Mouse (Mus musculus) layer of hippocampus, postnatal 14 days (tissue): ENCODE data around the gene Cass4. TPM values are rescaled to one million over a fixed set of nuclear protein-coding genes. Genes with fewer than 3 reads are reported as not detected.
A peak's percentile ranks its signal among the peaks of the same experiment; 100 is the strongest.

ENCODE experiments used
- DNase-seq, 2 experiments: peaks; one replicate each; pipeline ENCODE4 v3.0.0; 2021 to 2022; ENCODE audit warnings: low spot score in 2 of 2, mixed read lengths in 1 of 2
- long read RNA-seq, 2 experiments: library from polyadenylated mRNA; stranded (forward); transcript quantifications; one replicate each; pipeline ENCODE4 v2.0.0; 2021
- total RNA-seq, 2 experiments: library from RNA; stranded (reverse); gene quantifications; 2 replicates each; pipeline ENCODE4 v1.2.3; 2021

Cass4 gene
- total RNA-seq = under 1 TPM; 0.51 to 0.64 TPM
- long read RNA-seq, experiment 1 = 0 reads
- long read RNA-seq, experiment 2, partial matches to known transcripts = 0 of 1 reads
- long read RNA-seq, experiment 2, other reads (novel, unspliced or antisense) = 1 of 1 reads

DNA sequence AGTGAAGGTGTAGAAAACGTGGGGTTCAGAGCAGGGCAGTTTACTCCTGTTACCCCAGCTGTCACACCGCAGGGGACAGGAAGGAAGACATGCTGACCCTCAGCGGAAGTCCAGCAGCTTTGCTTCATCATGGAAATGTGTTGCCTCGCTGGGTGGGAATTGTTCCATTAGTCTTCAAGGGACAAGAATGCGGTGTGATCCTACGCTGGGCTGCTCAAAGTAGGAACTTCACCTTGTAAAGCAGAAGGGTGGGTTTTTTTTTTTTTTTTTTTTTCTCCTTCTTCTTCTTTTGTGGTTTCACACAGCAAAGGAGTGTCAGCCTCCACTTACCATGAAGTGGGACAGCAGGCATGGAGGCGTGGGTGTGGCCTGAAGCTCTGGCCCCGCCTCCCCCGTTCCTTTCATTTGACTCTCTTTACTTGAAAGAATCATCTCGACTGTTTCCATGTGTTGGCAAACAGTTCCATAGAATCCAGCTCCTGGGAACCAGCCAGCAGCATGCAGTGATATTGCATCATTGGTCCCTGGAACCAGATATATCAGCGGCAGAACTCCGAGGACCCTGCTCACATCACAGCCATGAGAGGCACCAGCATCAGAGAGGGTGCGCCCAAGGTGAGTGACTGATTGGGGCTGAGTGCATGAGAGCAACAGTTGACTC is at the start of gene Cass4:
Gene Cass4 (plus strand): TSS at position 404 of the 661 bp plus-strand sequence.
- no peak for DNase-seq

GRCm38 (mm10) chr2:172344669-172345068 is 48.9 kb upstream of the Cass4 start:
- no peak for DNase-seq

GRCm38 (mm10) chr2:172345258-172345738 is 48.3 kb upstream of the Cass4 start, which contains the start of gene Fam210b:
TSS of gene Fam210b (plus strand) at chr2:172345565.
- peak; percentile 89 to 96 for DNase-seq

DNA sequence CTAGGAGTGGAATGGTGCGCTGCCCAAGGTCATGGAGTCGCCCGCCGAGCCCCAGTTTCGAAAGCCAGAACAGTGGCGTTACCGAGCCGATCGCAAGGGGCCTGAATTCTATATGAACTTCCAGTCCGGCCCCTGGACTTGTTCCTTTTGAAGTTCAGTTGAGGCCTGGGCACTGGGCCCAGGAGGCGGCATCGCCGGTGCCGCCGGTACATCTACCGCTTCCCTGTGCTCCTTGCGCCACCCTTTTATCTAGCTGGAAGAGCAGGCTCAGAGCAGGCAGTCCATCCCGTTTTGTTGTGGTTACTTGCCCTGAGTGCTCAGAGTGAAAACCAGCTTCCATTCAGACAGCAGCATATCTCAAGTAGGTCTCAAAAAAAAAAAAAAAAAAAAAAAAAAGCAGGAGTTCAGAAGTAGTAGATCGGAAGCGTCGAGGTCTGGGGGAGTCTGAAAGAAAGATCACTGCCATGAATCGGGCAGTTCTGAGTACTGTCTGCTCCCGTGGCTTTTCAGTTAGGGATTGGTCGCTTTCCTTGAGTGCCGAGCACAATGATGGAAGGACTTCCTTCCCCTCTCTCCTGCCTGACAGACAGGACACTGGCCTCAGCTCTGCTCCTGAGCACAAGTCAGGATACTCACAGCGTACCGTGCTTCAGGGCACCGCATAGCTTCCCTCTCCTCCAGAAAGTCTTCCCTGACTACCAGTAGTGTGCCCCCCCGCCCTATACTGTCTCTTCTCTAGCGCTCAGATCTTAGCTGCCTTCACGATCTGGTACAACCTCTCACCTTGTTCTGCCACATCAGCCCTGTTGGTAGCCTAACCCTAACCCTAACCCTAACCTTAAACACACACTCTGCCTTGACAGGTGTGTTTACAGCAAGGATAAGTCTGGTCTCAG is 47.3 kb upstream of the Cass4 start:
- no peak for DNase-seq

DNA sequence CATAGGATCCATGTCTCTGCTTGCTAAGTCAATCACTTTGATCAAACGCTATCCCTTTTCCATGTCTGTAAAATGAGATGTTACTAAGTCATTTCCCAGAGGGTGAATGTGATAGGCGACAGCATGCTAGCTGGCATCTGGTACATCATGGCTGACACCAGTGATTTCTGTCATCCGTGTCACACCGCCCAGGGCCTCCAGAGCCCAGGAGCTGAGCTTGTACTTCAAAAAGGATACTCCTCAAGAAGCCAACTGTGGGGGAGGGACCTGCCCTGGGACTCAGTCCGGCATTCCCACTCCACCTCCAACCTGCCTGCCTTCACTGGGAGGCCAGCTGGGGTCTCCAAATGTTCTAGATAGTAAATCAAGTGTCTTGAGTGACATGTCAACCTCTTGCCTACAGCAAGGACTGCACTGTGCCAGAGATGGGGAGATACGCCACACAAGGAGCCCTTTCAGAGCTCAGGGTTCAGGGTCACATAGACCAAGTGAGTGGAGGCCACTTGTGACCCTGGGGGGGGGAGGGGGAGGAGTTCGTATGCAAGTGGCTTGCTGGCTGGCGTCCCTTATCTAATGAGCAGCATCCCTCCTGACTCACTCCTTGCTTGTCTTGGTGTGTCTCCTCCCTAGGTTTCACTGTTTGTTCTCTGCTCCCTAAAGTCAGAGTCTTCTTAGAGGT is 46.5 kb upstream of the Cass4 start:
- no peak for DNase-seq

DNA sequence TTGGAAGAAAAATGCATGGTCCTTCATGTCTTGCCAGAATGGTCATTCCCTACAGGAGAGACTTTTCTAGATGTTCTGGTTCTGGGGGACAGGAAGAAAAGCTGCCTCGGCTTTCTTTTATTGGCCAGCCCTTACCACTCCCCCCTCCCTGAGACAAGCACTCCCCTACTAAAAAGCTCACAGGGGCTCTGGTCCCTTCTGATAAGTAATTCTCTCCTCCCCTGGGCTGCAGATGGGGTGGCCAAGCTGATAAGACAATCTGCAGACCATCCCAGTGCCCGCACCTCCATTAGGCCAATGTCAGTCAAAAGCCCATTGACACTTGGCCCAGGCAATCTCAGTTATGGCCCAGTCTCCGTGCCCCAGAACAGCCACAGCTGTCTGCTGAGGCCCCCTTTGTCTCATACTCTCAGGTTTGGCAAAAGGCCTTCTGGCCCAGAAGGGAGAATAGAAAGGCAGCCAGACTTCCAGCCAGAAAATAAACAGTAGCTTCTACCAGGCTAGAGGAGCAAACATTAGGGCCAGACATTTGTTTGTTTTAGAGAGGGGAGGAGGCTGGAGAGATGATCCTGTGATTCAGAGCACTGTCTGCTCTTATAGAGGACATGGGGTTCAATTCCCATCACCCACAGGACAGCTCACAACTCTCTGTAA is 45.2 kb upstream of the Cass4 start:
- peak in 1 of 2 experiments; percentile 61 for DNase-seq

GRCm38 (mm10) chr2:172349776-172350175 is 43.8 kb upstream of the Cass4 start:
- DNase-seq = no peak

DNA sequence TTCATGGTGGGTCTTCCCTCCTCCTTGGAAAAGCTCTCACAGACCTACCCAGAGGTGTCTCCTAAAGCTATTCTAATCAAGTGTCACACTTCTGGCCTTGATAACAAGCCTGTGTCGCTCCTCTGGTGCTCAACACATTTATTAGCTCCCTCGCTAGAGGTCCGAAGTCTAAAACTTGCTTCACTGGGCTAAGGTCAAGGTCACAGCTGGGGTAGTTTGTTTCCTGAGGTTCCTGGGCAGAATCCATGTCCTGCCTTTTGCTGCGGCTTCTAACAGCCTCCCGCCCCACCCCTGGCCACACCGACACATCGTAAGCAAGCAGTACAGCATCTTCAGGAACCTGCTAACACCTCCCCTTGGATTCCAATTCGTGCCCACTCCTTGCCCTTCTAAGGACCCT is 42.8 kb upstream of the Cass4 start:
- no peak for DNase-seq

DNA sequence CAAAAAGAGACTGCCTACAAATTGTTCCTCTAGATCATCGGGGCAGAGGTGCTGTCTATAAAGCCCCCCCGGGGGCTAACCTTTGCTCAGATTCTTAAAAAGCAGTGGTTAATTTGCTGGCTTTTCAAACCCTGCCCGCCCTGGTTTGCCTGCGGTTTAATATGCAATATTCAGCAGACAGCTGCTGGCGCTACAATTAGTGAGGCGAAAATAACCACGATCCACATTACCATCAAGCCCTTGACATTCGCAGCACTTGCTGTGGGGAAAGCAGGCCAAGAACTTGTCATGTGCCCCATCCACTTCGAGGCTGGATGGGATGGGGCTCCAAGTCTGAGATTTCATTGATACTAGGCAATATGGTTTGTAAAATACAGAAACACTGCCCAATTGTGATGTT is 40.4 kb upstream of the Cass4 start:
- DNase-seq = no peak

DNA sequence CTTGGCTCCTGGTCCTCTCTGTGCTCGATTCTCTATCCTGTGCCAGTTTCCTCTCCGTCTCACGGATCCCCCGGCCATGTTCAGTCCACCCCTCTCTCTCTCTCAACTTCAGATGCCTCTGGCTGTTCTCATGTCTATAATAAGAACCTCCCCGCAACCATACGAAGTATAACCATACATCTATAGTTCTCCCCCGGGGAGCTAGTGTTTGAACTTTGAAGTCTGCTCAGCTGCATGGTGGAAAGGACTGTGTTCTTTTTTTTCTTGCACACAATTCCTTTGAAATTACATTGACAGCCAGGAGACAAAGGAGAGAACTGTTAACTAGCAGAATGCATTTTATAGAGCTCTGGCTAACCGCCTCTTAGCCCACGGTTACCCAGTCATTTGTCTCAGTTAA is 38.8 kb upstream of the Cass4 start:
- DNase-seq = no peak

DNA sequence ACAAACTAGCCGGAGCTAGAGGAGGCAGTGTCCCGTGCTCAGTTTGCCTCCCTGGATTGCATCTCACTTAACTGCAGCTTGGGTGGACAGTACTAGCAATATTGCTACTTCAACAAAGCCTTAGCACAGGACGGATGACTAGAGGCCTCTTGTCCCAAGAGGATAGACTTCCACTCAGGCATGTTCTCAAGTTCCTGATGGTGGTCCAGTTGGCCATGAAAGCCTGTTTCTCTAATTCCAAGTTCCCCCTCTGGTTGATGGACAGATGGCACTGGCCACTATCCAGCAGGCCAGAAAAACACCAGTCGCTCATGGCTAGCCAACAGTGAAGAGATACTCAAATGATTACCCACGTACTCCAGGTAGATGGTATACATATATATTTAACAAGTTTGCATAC is 37.8 kb upstream of the Cass4 start:
- no peak for DNase-seq

DNA sequence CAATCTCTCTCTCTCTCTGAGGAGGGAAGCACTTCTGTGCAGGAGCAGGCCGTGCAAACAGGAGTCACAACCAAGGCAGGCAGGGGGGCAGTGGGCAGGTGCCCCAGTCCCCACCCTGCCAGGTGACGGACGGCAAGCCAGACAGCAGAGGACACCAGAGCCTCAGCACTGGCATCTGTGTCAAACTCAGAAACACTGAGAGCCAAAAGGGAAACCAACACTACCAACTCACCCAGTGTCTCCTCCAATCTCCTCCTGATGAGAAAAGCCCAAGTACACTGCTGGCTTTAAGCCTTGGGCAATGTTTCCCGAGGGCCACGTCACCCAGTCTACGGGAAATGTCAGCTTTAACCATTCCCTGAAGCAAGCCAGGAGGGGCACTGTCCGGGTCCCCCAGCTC is 30.4 kb upstream of the Cass4 start:
- DNase-seq = no peak

GRCm38 (mm10) chr2:172370411-172371223 is 23.0 kb upstream of the Cass4 start, which contains the start of the genes Aurka and Cstf1:
TSS of gene Aurka (minus strand) at chr2:172370535.
TSS of gene Cstf1 (plus strand) at chr2:172370681.
- peak; percentile 97 to 98 for DNase-seq

GRCm38 (mm10) chr2:172371258-172371657 is 22.3 kb upstream of the Cass4 start:
- DNase-seq = no peak

DNA sequence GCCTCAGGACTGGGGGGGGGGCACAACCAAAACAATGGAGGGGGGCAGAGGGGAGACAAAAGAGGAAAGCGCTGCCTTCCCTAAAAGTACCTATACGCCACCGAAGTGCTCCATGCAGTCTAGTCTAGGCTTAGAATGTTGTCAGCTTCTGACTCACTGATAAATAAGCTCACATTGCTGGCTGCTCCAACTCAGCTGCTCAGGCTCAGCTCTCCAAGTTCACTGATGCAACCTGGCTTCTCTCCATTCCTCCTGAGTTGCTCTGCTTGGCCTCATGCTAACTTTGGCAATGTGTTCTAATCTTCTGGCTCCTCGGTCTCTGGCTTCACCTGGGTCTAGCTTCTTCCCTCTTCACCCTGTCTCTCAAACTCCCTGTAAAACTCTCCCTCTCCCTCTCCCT is 17.0 kb upstream of the Cass4 start:
- DNase-seq = no peak

DNA sequence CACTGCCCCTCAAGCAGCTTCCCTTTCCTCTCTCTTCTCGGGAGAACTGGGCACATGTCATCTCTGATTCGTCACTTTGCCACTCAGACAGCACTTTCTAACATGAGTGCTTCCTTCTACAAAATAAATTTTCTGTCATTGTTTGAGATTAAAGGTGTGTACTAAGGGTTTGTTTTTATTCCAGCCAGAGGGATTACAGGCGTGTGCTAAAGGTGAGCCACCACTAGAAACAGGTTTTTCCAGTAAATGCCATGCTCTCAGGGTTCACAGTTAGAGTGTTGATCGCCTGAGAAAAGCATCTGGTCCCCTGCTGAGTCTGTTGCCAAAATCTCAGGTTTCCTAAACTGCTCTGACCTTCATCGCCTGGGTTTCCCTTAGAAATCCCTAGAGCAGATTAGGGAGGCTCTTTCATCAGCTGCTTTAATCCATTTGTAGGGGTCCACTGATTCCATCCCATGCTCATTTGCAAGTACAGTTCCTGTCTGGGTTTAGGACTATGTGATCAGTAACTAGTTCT is 16.5 kb upstream of the Cass4 start:
- no peak for DNase-seq

DNA sequence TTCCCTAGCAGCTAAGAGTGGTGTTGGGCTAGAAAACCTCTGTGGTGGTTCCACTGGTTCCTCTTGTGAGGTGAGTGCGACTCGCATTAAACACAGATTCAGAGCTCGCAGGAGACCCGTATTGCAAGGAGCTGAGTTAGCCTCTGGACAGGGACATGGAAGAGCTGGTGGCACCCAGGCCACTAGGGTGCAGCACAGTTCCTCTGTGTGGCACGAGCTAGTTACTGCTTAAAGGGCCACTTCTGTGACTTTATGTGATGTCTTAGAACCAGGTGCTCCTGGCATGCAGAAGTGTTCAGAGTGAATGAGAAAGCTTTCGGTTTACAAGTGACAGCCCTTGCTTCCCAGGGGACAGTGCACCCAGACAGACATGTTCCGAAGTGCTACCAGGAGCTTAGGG is 15.3 kb upstream of the Cass4 start:
- DNase-seq = peak in 1 of 2 experiments; percentile 33

DNA sequence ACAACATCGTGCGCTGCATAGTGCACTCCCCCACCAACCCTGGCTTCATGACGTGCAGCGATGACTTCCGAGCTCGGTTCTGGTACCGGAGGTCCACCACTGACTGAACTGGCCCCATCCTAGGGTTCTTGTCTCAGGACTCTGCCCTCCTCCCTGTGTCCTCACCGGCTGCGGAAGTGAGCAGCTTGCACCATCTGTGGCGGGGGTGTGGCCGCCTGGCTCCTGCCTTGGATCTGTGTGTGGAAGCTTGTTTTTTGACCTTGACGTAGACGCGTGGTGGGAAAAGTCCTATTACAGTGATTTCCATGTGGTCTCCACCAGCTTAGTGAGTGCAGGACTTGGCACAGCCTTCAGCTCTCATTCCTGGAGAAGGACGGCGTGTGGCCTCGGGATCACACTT is 13.1 kb upstream of the Cass4 start:
- no peak for DNase-seq

DNA sequence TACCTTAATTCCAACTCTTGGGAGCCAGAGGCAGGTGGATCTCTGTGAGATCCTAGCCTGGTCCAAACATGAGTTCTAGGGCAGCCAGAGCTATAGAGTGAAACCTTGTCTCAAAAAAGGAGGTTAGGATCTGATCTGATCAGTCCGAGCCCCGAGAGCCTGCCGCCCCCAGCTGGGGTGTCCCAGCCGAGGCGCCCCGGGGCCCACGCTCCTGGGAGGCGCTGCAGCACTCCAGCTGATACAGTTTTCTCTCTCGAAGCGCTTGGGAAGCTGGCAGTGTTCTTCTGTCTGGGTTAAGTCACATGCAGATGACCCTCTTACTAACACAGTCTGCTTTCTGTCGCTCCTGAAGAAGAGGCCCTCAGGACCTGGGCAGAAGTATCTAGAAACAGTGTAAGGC is 12.3 kb upstream of the Cass4 start:
- DNase-seq = no peak

- DNase-seq = no peak
These were observed 11.7 kb upstream of the Cass4 start for GRCm38 (mm10) chr2:172381898-172382297.
